Mouse (Mus musculus) cerebellum, adult 2 months (tissue): ENCODE data around the gene Fermt2.

Experiments
- CTCF ChIP-seq: fragments of 200-500 bp; IDR thresholded peaks from 2 replicates; pipeline ENCODE4 v1.5.1; 2011; ENCODE audit warnings: low read depth, mild to moderate bottlenecking, control low read depth, low read length, moderate library complexity, borderline replicate concordance; ENCODE audit not compliant: insufficient read depth
- POLR2A ChIP-seq: fragments of 200-500 bp; IDR thresholded peaks from 2 replicates; pipeline ENCODE4 v1.6.1; 2011; ENCODE audit warnings: low read length, control low read depth, borderline replicate concordance; ENCODE audit not compliant: insufficient read depth

GRCm38 (mm10) chr14:45548118-45548517, 18.2 kb upstream of the Fermt2 start:
- peak; percentile 16; the same call in 1 of the 2 replicates for TF ChIP-seq CTCF
- no peak for TF ChIP-seq POLR2A
